Mouse (Mus musculus) myocyte (in vitro differentiated cells): ENCODE measurements at regions not wholly inside any gene's neighbourhood (a gene's known extent, or its start where the extent isn't known, plus 50 kb on each side); places are given as distances from the start of the nearest gene placed in this dataset.
A peak's percentile ranks its signal among the peaks of the same experiment; 100 is the strongest.

Experiments
- H3K27me3 ChIP-seq: one replicate; pipeline ENCODE4 v1.6.1; 2011; ENCODE audit not compliant: control insufficient read depth, insufficient read depth, insufficient read length
- H3K36me3 ChIP-seq: one replicate; pipeline ENCODE4 v1.6.1; 2011; ENCODE audit not compliant: control insufficient read depth, insufficient read depth
- H3K4me2 ChIP-seq: one replicate; pipeline ENCODE4 v1.6.1; 2011; ENCODE audit warnings: low read depth, control low read depth
- H3K4me3 ChIP-seq: one replicate; pipeline ENCODE4 v1.5.1; 2011; ENCODE audit warnings: mild to moderate bottlenecking, control low read depth, moderate library complexity
- H3K79me2 ChIP-seq: one replicate; pipeline ENCODE4 v1.6.1; 2011; ENCODE audit not compliant: control insufficient read depth, insufficient read depth
- H3ac ChIP-seq: one replicate; pipeline ENCODE4 v1.6.1; 2011; ENCODE audit not compliant: control insufficient read depth, insufficient read length
- CEBPB ChIP-seq: IDR thresholded peaks from 2 replicates; pipeline ENCODE4 v1.6.1; 2011; ENCODE audit warnings: mild to moderate bottlenecking, moderate library complexity; ENCODE audit not compliant: poor library complexity, insufficient read depth, severe bottlenecking
- E2F4 ChIP-seq: IDR thresholded peaks from one replicate; pipeline ENCODE4 v1.6.1; 2011; ENCODE audit warnings: mild to moderate bottlenecking, control low read depth, moderate library complexity; ENCODE audit not compliant: insufficient read depth
- MAX ChIP-seq: IDR thresholded peaks from one replicate; pipeline ENCODE4 v1.6.1; 2011; ENCODE audit warnings: low read depth, mild to moderate bottlenecking, control low read depth
- MYOD1 ChIP-seq, 3 experiments: IDR thresholded peaks; one replicate each; pipeline ENCODE4 v1.6.1; 2011; ENCODE audit warnings: control low read depth in 2 of 3, low read depth in 2 of 3, mild to moderate bottlenecking in 2 of 3, moderate library complexity in 1 of 3; ENCODE audit not compliant: insufficient read length in 2 of 3, control insufficient read depth in 1 of 3
- MYOG ChIP-seq, 3 experiments: IDR thresholded peaks; one replicate each; pipeline ENCODE4 v1.6.1; 2011; ENCODE audit warnings: control low read depth in 2 of 3, low read depth in 2 of 3, mild to moderate bottlenecking in 2 of 3; ENCODE audit not compliant: insufficient read length in 2 of 3, control insufficient read depth in 1 of 3, insufficient read depth in 1 of 3
- POLR2A ChIP-seq: IDR thresholded peaks from one replicate; pipeline ENCODE4 v1.6.1; 2011; ENCODE audit warnings: low read depth, mild to moderate bottlenecking, control low read depth, moderate library complexity; ENCODE audit not compliant: insufficient read length
- POLR2AphosphoS2 ChIP-seq: IDR thresholded peaks from one replicate; pipeline ENCODE4 v1.6.1; 2011; ENCODE audit warnings: low read depth, control low read depth; ENCODE audit not compliant: insufficient read length
- REST ChIP-seq: IDR thresholded peaks from one replicate; pipeline ENCODE4 v1.6.1; 2011; ENCODE audit warnings: mild to moderate bottlenecking, control low read depth, moderate library complexity; ENCODE audit not compliant: insufficient read depth, insufficient read length
- SRF ChIP-seq: IDR thresholded peaks from one replicate; pipeline ENCODE4 v1.6.1; 2011; ENCODE audit warnings: low read depth; ENCODE audit not compliant: control insufficient read depth, insufficient read length
- TCF12 ChIP-seq: IDR thresholded peaks from one replicate; pipeline ENCODE4 v1.6.1; 2011; ENCODE audit warnings: mild to moderate bottlenecking, control low read depth; ENCODE audit not compliant: poor library complexity, insufficient read depth, severe bottlenecking
- TCF3 ChIP-seq: IDR thresholded peaks from one replicate; pipeline ENCODE4 v1.6.1; 2011; ENCODE audit warnings: low read depth, control low read depth; ENCODE audit not compliant: insufficient read length
- USF1 ChIP-seq: IDR thresholded peaks from one replicate; pipeline ENCODE4 v1.6.1; 2011; ENCODE audit warnings: low read depth, mild to moderate bottlenecking, control low read depth, moderate library complexity

DNA sequence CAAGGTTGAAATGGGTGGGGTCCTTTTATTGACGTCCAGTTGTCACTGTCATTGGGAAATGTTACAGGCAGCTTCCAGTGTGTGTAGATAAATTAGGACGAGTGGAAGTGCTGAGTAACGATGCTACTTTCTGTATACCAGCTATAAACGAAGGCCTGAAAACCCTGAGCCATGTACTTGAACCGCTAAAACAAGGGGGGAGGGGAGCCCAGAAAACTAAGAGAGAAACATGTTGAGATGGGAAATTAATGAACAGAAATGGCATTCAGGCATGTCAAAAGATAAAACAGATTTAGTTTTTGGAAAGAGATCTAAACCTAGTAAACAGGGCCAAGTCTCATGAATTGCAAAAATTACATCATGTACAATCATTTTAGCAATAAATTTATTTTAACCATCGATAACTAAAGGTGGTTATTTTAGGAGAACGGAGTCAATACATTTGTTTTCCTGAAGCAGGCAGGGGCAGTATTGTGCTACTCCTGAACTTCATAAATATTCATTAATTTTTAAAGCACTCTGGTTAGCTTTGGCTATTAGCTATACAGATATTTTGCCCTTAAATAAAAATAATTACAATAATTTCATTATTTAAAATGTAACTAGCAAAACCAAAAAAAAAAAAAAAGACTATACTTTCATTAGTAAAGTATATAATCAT is 92.1 kb upstream of the Ssbp2 start:
- Histone ChIP-seq H3K79me2 (no peaks in the 10 kb centered on the region), H3K27me3 (no peaks in the 10 kb centered on the region), H3K4me2 (no peak overlapping the region), H3ac (no peak overlapping the region), H3K36me3 (no peaks in the 10 kb centered on the region), H3K4me3 (no peak overlapping the region)
- no peak for TF ChIP-seq MAX
- TF ChIP-seq POLR2AphosphoS2 = no peak
- no peak for TF ChIP-seq USF1
- no peak for TF ChIP-seq MYOD1 (IDR thresholded peaks at IDR 0.05; ENCODE audit: control insufficient read depth in 1 of 3, insufficient read length in 2 of 3, low read depth in 2 of 3)
- no peak for TF ChIP-seq MYOG (IDR thresholded peaks at IDR 0.05; ENCODE audit: control insufficient read depth in 1 of 3, insufficient read depth in 1 of 3, insufficient read length in 2 of 3, low read depth in 2 of 3)
- no peak for TF ChIP-seq E2F4
- TF ChIP-seq SRF = no peak
- TF ChIP-seq REST = no peak
- no peak for TF ChIP-seq TCF12
- no peak for TF ChIP-seq TCF3
- TF ChIP-seq POLR2A = no peak
- no peak for TF ChIP-seq CEBPB

DNA sequence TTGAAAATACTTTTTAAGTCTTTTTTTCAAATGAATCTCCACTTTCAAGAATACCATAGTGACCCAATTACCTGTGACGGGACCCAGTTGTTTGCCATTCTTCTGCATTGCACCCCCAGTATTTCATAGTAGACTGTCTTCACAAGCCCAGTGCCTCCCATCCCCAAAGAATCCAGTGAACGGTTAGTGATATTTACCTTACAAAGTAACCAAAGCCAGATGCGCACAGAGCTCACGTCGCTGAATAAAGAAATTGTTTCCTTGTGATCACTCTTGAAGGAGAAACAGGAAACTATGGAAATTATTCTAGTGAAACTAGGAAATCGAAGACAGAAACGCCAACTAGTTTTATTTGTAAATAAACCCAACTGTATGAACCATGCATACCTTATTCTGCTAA is 91.4 kb upstream of the Ssbp2 start:
- Histone ChIP-seq H3K36me3 (no peaks in the 10 kb centered on the region), H3K27me3 (no peaks in the 10 kb centered on the region), H3ac (no peak overlapping the region), H3K4me2 (no peak overlapping the region), H3K79me2 (no peaks in the 10 kb centered on the region), H3K4me3 (no peak overlapping the region)
- TF ChIP-seq TCF3 = no peak
- TF ChIP-seq REST = no peak
- no peak for TF ChIP-seq POLR2AphosphoS2
- no peak for TF ChIP-seq POLR2A
- TF ChIP-seq MYOD1 (IDR thresholded peaks at IDR 0.05; ENCODE audit: control insufficient read depth in 1 of 3, insufficient read length in 2 of 3, low read depth in 2 of 3) = no peak
- TF ChIP-seq SRF = no peak
- no peak for TF ChIP-seq E2F4
- no peak for TF ChIP-seq MAX
- no peak for TF ChIP-seq TCF12
- no peak for TF ChIP-seq CEBPB
- TF ChIP-seq USF1 = no peak
- TF ChIP-seq MYOG (IDR thresholded peaks at IDR 0.05; ENCODE audit: control insufficient read depth in 1 of 3, insufficient read depth in 1 of 3, insufficient read length in 2 of 3, low read depth in 2 of 3) = no peak

DNA sequence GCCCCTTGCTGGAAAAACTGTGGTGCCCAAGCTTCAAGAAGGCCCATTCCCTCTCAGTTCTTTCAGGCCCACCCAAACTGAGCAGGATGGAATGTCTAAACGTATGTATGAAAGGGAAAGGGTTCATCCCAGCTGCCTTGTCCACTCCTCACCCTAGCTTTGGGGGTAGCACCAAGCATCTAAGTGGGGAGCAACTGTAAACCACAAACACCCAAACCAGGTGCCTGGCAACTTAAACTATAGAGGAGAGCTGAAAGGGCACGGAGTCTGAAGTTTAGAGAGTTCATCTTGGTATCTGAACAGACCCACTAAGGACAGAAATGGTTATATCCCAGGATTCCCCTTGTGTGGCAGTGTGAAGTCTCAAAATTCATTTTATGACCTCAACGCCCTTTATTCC is 90.1 kb upstream of the Ssbp2 start:
- H3K27me3 ChIP-seq = no peaks in the 10 kb centered on the region
- H3K4me2 ChIP-seq = peak overlapping the region; percentile 88
- H3ac ChIP-seq = no peak overlapping the region
- peak overlapping the region; percentile 22 for H3K4me3 ChIP-seq
- no peaks in the 10 kb centered on the region for H3K36me3 ChIP-seq
- TF ChIP-seq POLR2A (no peak), MAX (no peak), CEBPB (no peak), TCF3 (no peak), E2F4 (no peak), SRF (no peak), TCF12 (no peak), USF1 (no peak)
- no peaks in the 10 kb centered on the region for H3K79me2 ChIP-seq

DNA sequence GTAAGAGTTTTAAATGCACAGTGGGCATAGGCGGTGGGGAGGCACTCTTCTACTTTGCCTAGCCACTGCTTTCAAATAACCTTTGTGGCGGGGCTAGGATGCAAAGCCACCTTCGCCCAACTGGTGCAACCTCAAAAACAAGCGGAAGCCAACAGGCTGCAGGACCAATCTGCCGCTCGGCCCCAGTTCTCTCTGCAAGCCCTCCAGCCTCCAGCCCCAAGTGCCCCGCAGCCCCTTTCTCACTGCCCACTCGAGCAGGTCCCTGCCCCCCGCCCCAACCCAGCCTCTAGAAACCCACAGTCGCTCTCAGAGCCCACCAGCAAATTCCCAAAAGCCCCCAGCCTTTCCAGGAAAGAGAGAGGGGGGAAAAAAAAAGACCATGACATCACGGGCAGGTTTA is 89.6 kb upstream of the Ssbp2 start:
- Histone ChIP-seq H3K27me3 (no peaks in the 10 kb centered on the region), H3K36me3 (no peaks in the 10 kb centered on the region), H3K4me2 (peak overlapping the region; percentile 88), H3K79me2 (no peaks in the 10 kb centered on the region), H3K4me3 (peak overlapping the region; percentile 22), H3ac (peak overlapping the region; percentile 33)
- peak; percentile 40 for TF ChIP-seq POLR2AphosphoS2
- TF ChIP-seq REST = no peak

DNA sequence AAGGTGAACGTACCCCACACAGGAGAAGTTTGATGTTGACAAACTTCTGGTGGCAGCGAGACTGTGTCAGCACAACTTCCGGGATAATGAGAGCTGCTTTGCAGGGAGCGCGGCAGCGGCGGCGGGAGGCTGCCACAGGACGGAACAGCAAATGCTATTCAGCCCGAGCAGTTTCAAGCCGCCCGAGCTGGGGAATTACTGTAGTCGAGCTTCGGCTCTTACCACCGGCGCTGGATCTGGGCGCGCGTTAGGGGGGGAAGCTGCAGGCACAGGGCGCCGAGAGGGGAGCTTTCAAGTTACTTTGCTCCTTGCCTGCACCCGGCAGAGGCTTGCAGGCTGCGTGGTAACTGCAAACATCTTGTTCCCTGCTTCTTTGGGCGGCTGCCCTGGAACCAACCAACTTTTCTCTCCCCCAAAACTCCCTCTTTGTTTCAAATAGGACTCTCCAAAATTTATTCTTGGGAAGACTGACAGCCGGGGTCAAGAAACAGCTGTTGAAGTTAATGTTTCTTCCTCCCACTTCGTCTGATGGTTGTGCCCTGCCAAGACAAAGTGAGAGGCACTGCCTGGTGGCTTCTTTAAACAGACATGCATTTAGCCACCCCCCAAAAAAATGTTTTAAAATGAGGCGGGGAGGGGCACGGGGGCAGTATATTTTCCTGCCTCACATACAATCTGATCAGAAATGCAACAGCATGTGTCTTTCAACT is 89.0 kb upstream of the Ssbp2 start:
- peak overlapping the region; percentile 88 for H3K4me2 ChIP-seq
- H3K79me2 ChIP-seq = no peaks in the 10 kb centered on the region
- TF ChIP-seq E2F4 (peak; percentile 24), TCF12 (peak; percentile 86), MAX (no peak), MYOD1 (IDR thresholded peaks at IDR 0.05; ENCODE audit: control insufficient read depth in 1 of 3, insufficient read length in 2 of 3, low read depth in 2 of 3) (peak; percentile 84 to 93 (median 85)), USF1 (no peak), MYOG (IDR thresholded peaks at IDR 0.05; ENCODE audit: control insufficient read depth in 1 of 3, insufficient read depth in 1 of 3, insufficient read length in 2 of 3, low read depth in 2 of 3) (peak in 2 of 3 experiments; percentile 45 to 59), REST (no peak), POLR2A (peak; percentile 68), TCF3 (peak; percentile 10)
- H3ac ChIP-seq = peak overlapping the region; percentile 33
- no peaks in the 10 kb centered on the region for H3K36me3 ChIP-seq
- no peaks in the 10 kb centered on the region for H3K27me3 ChIP-seq
- H3K4me3 ChIP-seq = peak overlapping the region; percentile 22
